Mouse (Mus musculus) stomach, adult 2 months (tissue): Measurements from ENCODE around the gene Fam168b. TPM values are rescaled to one million over a fixed set of nuclear protein-coding genes. Genes with fewer than 3 reads are reported as not detected.

Experiments
- polyA plus RNA-seq: library from polyadenylated mRNA; depleted of rRNA; stranded (reverse); fragments of >200 nt; gene quantifications from 2 replicates; pipeline ENCODE4 v1.2.3, GENCODE M21; 2012; rRNA removed

Gene Fam168b
- 111 and 160 TPM in 2 replicates for polyA plus RNA-seq

GRCm38 (mm10) chr1:34842887-34843618, at the start of gene Fam168b:
Fam168b (minus strand) TSS chr1:34843065.

GRCm38 (mm10) chr1:34849745-34850342, 7.0 kb upstream of the Fam168b start, which contains the start of gene Plekhb2:
Plekhb2 (plus strand) TSS chr1:34849976.

Other genes starting within 250 kb of the Fam168b start
- 84.4 and 89.1 TPM in 2 replicates for gene Plekhb2, start 6.9 kb upstream of the Fam168b start, polyA plus RNA-seq